Mouse (Mus musculus) heart, postnatal 36 days (tissue): ENCODE data around the gene Plekhb1. TPM values are rescaled to one million over a fixed set of nuclear protein-coding genes. Genes with fewer than 3 reads are reported as not detected.

Source experiments
- DNase-seq, 2 experiments: peaks; one replicate each; pipeline ENCODE4 v3.0.0; 2021 to 2022
- intact Hi-C: fragments of 180-260 bp; cut with DNase I; formaldehyde crosslinking; loops from one replicate; pipeline ENCODE4 v1.15.1; 2025
- total RNA-seq, 2 experiments: library from RNA; stranded (reverse); gene quantifications; 2 replicates each; pipeline ENCODE4 v1.2.3; 2021

Plekhb1 gene
- 1 to 10 TPM; 2.6 to 2.7 TPM for total RNA-seq

DNA sequence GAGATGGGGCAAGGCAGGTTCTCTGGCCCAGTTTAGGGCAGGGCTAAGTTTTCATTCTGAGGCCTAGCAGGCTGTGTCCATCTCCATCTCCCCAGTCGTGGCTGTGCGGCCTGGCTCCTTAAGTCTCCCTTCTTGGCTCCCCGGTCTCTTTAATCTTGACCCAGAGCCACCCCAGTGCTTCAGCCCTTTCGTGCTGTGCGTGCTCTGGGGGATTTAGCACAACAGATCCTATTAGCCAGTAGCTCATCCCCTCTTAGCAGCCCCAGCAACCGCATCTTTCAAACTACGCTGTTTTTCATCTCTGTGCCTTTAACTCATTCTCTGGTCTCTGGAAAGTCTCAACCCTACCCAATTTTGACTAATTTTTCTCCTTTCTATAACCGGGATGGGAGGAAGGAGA, at the start of gene Plekhb1:
Gene Plekhb1, minus strand, starts transcription at position 184 of the 400 bp plus-strand sequence.
- intact Hi-C loops = no loop called here

DNA sequence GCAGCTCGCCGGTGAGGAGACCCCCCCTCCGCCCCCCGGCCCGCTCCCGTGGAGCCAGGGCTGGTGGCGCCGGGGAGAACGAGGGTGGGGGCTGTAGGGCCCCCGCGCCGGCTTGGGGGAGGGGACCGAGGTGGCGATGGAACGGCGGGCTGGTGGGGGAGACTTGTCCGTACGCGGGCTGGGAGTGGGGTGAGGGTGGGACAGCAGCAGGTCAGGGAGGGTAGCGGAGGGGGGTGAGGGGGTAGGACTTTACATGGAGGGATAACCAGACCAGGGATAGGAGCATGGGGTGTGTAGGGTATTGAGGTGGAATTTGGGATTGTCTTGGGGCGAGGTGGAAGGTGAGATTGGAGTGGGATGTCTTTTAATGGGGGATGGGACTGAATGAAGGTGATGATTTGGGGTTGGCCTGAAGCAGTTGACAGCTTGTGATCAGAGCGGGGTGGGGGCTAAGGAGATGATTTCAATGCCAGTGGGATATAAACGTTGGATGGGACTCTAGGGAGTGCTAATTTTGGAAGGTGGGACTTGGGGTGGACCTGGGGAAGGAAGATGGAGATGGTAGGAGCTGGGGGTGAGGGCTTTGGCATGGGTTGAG, 44.8 kb upstream of the Plekhb1 start:
- DNase-seq = no peak
- intact Hi-C loops = loop anchor here (2.0 kb wide), 1 partner anchor 82 kb away; no protein-coding TSS in a partner anchor

More for the DNA sequence above, at the start of gene Plekhb1:
- DNase-seq = no peak

DNA sequence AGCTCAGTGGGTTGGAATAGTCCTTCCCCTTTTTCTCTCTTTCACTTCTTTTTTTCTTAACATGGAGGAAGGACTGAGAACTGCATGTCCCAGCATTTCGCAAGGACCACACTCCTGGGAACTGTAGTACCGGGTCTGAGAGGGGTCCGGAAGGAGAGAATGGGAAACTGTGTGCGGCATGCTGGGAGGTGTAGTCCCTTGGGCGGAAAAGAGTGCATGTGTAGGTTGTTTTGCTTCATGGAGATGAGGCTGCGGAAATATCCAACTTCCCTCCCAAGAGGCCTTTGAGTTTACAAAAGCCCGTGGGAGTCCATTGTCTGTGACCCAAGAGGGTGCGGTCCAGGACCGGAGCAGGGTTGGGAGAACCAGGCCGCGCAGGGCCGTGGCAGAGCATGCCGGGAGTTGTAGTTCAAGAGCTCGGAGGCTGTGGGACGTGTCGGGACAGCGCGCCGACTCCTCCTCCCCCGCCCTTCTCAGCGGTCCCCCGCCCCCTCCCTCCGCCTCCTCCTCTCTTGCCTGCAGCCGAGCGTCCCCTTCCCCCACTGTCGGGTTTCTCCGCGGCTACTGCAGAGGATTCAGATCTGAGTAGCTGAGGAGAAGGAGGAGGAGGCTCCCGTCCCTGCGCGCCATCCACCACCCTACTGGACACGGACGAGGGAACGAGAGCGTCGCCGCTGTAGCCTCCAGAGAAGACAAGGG, 44.1 kb upstream of the Plekhb1 start, which contains the start of gene Fam168a:
Gene Fam168a, plus strand, starts transcription at position 493 of the 699 bp plus-strand sequence.
- DNase-seq = peak; percentile 89 to 92
- intact Hi-C loops = loop anchor here (2.0 kb wide), 1 partner anchor 83 kb away; no protein-coding TSS in a partner anchor

DNA sequence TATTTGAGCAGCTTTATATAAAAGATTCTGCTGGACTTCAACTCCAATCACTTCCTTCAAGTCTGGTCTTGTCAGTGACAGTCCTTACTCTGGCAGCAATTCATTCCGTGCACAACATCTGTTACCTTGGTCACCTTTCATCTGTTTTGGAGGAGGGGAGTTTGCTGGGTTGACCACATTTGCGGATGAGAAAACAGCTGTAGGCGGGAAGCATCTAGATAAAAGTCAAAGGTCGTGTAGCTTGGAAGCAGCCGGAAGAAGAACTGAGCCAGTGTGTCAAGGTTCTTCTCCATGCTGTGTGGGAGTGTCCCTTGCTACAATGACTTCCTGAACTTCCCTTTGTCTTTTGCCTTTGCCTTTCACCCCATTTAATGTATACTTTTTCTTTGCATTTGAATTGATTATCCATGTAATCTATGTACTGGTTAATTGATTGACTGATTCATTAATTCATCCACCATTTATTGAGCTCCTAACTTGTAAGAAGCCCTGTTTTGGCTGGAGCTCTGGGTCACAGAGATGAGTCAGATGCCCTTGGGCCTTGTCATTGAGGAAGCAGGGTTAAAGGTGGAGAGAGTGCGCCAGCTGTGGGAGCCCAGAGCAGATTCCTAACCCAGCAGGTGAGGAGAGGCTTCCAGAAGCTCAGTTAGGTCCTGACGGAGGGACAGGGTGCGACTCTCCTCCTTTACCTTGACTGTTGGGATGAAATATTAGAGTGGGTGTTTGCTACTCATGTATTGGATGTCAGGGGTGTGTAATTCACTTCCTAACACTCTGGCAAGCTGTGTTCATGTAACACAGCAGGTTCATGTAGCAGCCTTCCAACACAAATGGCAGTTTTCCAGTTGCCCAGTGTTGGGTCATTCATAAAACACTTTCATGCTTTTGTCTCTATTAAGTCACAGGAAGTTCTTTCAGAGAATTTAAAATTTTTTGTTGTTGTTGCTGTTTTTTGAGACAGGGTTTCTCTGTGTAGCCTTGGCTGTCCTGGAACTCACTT, 37.9 kb upstream of the Plekhb1 start:
- no peak for DNase-seq
- intact Hi-C loops = no loop called here

DNA sequence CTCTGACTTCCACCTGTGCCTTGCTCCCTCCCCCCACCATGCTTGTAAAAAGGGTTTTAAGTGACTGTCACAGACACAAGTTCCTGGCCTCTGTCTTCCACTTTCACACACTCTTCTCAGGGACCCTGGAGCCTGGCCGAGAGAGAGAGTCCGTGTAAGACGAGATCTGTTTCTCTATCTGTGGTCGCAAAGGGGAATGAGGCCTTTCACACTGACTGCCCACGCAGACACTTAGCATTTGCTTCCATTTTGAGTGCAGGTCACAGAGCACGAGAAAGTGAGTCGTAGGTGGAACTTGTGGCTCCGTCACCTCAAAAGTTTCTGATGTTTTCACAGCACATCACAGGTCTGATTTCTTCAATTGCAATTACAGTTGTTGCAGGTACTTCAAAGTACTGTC, 31.0 kb upstream of the Plekhb1 start:
- intact Hi-C loops = no loop called here
- DNase-seq = no peak

DNA sequence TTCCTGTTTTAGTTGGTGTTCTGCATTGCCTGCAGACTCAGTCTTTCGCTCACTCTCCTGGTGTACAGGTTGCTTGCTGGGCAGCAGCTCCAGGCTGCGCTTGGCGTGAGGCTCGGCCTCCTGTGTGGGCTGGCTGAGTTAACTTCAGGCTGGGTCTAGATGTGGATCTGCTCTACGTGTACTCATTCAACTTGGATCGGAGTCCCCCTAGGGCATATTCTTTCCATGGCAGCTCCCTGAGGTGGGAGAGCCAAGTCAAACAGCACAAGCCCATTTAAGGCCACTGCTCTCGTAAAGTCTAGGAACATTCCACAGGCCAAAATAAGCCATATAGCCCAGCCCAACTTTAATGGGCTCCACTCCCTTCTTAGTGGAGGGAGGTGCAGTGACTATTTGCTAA, 26.3 kb upstream of the Plekhb1 start:
- DNase-seq = no peak
- intact Hi-C loops = loop anchor here (5.0 kb wide), 2 partner anchors 39 to 54 kb away; no protein-coding TSS in a partner anchor

DNA sequence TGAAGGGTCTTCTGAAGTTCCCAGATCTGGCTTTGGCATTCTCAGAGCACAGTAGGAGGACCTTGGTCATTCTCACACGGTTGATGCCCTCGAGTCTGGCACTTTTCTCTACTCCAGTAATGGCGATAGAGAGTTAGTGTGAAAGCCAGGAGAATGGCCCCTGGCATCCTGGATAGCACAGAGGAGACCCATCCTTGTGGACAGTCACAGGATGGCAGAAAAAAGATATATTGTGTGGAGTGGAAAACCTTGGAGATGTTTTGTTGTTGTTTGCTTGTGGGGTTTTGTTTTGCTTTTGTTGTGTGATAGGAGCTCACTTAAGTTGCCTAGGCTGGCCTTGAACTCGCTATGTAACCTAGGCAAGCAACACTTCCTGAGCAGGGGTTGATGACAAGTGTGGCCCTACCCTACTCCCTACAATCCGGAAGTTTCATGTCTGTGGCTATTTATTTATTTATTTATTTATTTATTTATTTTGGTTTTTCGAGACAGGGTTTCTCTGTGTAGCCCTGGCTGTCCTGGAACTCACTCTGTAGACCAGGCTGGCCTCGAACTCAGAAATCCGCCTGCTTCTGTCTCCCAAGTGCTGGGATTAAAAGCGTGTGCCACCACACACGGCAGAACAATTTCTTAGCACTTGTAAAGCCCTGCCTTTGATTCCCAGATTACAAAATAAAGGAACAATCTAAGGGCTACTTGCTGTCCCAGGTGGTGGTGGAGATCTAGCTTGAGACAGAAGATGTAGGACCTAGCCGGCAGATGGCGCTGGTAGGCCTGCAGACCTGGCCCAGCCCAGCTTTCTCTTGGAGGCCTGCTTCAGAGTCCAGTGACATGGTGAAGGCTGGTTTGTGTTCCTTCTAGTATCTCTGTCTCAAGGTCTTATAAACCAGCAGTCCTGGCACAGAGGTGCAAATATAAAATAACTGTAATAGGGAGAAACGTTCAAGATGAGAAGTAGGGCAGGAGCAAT, 23.1 kb upstream of the Plekhb1 start:
- DNase-seq = peak; percentile 78 to 86
- intact Hi-C loops = loop anchor here (1.0 to 5.0 kb wide), 5 partner anchors 42 to 181 kb away; no protein-coding TSS in a partner anchor

DNA sequence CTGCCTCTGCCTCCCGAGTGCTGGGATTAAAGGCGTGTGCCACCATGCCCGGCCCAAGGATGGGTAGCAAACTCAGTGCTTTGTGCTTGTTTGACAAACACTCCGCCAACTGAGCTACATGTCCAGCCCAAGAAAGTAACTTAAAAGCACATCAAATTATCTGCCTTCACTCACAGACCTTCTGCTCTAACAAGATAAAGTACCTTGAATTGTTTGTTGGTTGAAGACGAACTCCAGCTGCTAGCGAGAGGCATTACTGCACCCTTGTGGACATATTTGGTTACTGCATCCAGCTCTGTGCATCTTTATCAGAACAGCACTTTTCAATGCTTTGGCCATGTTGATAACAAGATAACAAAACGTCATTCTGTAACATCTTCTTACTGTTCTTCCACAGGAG, 22.3 kb upstream of the Plekhb1 start:
- intact Hi-C loops = loop anchor here (2.0 to 5.0 kb wide), 2 partner anchors 162 to 182 kb away; no protein-coding TSS in a partner anchor
- DNase-seq = peak; percentile 53 to 66

DNA sequence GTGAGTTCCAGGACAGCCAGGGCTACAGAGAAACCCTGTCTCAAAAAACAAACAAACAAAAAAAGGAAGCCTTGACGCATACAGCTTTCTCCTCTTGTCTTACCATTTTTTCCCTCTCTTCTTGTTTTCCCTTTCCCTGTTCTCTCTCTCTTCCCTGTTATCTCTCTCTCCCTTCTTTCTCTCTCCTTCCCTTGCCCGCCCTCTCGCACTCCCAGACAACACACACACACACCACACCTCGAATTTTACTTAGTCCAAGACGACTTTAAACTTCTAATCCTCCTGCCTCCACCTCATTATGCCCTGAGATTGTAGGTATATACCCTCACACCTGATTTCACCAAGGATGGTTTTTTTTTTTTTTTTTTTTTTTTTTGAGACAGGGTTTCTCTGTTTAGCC, 21.9 kb upstream of the Plekhb1 start:
- no peak for DNase-seq
- intact Hi-C loops = loop anchor here (2.0 to 5.0 kb wide), 2 partner anchors 162 to 183 kb away; no protein-coding TSS in a partner anchor

DNA sequence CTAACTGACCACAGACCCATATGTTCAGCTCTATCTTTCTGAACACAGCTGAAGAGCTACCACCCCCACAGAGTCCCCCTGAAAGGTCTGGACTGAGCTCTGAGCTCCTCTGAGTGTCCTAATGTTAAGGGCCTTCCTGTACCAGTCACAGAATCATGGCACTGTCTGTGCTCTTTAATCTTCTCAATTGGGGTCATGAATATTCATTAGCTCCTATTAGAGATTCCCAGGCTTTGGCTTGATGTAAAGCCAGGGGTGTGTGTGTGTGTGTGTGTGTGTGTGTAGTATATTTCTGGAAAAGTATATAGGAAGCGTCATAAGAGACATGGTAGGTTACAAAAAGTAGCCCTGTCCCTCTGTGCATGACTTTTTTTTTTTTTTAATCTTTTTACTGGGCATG, 21.0 kb upstream of the Plekhb1 start:
- DNase-seq = no peak
- intact Hi-C loops = loop anchor here (1.0 to 5.0 kb wide), 2 partner anchors 20 to 161 kb away; no protein-coding TSS in a partner anchor

DNA sequence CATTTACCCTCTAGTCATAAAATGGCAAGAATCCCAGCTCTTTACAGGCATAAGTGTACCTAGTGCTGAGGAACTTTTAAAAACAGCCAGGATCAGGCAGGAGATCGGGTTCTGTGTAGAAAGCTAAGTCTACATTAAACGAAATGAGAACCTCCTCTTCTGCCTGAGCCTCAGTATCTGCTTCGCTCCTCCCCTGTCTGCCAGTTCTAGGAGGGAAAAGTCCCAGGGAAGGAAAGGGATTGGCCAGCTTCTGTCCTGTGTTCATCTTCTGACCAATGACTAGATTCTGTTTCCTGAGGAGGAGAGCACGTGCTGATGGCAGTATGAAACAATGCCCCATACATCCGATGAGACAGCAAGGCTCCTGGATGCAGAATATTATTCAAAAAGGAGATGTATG, 18.9 kb upstream of the Plekhb1 start:
- intact Hi-C loops = loop anchor here (5.0 kb wide), 1 partner anchor 159 kb away; no protein-coding TSS in a partner anchor

GRCm38 (mm10) chr7:100678948-100679880, 17.0 kb upstream of the Plekhb1 start:
- DNase-seq = no peak
- intact Hi-C loops = no loop called here

More for the DNA sequence above, 18.9 kb upstream of the Plekhb1 start:
- DNase-seq = no peak

GRCm38 (mm10) chr7:100678052-100678451, 15.8 kb upstream of the Plekhb1 start:
- intact Hi-C loops = no loop called here
- no peak for DNase-seq

DNA sequence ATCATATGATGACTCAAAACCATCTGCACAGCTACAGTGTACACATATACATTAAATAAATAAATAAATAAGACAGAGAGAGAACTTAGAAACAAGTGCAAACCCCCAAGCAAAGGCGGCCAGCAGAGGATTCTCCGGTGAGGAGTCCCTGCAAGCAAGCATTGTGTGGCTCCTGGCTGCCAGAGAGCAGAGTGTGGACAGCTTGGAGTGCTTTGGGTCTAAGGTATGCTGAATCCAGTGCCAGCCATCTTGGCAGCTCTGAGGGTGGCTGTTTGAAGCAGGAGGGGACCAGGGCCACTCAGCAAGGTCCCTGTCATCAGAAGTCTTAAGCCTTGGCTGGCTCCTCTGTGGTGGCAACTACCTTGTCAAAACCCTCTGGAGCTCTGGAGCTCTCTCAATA, 12.7 kb upstream of the Plekhb1 start:
- intact Hi-C loops = no loop called here
- DNase-seq = peak in 1 of 2 experiments; percentile 24

- no peak for DNase-seq
- intact Hi-C loops = no loop called here
These were observed 11.2 kb upstream of the Plekhb1 start for GRCm38 (mm10) chr7:100673452-100673851.

DNA sequence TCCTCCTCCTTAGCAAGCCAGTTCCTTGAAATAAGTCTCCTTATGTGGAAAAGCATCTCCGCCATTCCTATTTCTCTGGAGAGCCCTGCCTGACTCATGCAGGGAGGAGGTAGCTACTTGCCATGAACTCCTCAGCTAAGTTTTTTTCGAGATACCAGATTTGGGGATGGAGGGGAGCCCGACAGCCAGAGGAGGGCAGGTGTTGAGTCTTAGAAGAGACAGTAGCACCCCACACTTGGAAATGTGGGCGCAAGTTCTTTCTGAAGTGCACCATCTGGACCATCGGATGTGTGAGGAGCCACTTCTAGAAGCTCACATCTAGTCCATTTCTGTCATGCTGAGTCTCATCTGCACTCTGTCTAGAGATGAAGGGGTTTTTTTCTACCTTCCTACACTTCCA, 8.4 kb upstream of the Plekhb1 start:
- intact Hi-C loops = no loop called here
- DNase-seq = no peak

DNA sequence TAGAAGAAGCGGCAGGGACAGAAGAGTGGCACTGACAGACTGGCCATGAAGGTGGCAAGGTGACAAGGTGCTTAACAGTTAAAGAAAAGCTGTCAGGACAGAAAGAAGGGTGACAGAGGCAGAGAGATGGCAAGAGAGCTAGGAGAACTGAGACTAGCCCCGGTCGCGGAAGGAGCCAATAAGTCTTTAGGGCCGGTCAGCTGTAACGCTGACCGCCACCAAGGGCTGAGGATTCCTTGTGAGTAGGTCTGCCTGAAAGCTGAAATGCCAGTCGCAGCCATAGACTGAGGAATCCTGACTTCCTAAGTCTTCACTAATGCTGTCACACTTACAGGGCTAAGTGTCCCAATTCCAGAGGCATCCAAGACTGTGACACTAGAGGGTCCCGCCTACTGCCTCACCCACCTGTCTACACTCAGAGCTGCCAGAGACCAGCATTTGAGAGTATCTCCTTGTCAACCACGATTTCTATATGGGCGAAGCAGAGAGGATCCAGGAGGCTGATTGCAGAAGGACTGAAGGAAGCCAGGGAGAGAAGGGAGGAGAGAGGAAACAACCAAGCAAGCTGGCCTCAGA, 1.6 kb upstream of the Plekhb1 start:
- no peak for DNase-seq
- intact Hi-C loops = loop anchor here (1.0 kb wide), 3 partner anchors 19 to 144 kb away; no protein-coding TSS in a partner anchor

DNA sequence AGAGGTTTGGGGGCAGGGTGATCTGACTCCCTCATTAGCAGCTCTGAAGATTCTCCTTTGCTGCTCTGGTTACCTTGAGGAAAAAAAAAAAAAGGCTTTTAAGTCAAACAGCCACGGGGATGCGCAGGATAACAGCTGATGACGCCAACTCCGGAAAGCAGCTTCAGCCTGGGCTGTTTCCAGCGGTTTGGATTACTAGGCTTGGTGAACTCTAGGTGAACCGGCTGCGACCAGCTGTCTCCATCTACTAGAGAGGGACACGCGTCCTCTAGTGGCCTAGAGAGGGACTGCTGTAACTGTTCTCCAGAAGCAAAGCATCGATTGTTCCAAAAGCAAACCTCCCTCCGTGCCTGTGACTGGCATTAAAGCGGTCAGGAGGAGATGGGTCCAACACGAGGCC, 976 bp upstream of the Plekhb1 start:
- DNase-seq = peak; percentile 86 to 91

More for the DNA sequence above, 976 bp upstream of the Plekhb1 start:
- intact Hi-C loops = loop anchor here (1.0 kb wide), 3 partner anchors 18 to 143 kb away; no protein-coding TSS in a partner anchor
